Mouse (Mus musculus) lung, postnatal 25 days (tissue): ENCODE results near the gene Map2k1.
"Not testable (repeated sequence)": the region's sequence is repeated elsewhere in the genome, so short reads cannot be mapped to it uniquely, and the experiment has no call there.

Experiments
- DNase-seq: peaks from one replicate; pipeline ENCODE4 v3.0.0; 2022; ENCODE audit warnings: low spot score

The Map2k1 gene

DNA sequence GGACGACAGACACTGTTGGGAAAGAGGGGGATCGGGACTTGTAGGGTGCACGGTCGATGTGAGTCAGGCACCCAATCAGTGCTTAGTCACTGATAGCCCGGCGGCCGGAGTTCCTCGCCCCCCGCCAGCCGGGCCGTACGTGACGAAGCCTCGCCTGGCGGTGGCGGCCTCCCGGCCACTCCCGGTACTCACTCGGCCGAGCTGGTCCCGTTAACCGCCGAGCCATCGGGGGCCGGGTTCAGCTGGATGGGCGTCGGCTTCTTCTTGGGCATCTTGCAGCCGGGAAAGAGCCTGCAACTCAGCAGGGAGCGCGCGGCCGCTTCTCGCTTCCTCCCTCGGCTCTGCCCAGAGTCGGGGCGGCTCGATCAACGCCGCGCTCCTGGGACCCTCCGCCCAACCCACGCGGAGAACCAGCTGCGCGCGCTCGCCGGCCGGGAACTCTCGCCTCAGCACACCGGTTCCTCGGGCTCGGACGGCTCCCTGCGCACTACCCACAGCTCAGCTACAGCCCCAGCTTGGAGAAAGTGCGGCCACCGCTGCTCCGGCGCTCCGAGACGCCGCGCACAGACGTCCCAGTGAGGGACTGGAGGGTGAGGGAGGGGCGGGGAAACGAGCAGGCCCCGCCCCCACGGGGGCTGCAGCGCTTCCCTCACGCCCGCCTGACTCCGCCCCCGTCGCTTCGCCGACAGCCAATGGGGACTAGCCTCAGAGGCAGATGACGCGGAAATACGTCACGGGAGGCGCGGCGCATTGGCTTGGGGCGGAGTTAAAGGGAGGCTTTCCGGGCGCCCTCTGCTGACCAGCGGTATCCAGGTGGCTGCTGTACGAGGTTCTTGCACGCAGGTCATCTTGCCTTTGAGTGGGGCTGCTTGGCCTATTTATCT lies at the start of gene Map2k1:
TSS of gene Map2k1 (minus strand) at position 611 of the 884 bp plus-strand sequence.
- peak; percentile 100 for DNase-seq

- DNase-seq: not testable (repeated sequence)
Measured at GRCm38 (mm10) chr9:64303086-64303485, 49.7 kb upstream of the Map2k1 start.

DNA sequence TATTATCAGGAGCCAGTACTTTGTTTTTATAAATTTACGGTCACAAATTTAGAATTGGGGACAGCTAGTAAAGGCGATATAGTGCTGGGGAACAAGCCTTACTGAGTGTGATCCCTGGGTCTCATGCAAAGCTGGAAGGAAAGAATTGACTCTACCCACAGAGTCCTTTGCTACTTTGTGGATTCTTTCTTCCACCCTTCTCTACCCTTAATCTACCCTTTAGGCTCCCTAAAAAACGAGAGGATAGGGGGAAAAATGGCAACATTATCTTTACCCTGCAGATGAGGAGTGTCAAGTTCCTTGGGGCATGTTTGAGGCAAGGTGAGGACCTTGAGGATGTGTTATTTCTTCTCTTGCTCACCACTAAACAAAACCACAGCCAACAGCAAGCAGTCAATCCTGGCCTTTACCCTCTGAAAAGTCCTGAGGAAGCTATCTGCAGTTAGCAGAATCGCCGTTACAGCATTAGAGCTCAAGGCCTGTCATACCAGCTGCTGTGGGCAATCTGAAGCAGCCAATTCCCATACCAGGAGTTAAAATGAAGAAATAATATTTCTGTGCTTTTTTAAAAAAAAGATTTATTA lies 29.1 kb upstream of the Map2k1 start:
- DNase-seq: no peak

- no peak for DNase-seq
Measured at GRCm38 (mm10) chr9:64281781-64282178, 28.3 kb upstream of the Map2k1 start.

GRCm38 (mm10) chr9:64281105-64281780 lies 27.8 kb upstream of the Map2k1 start, which contains the start of gene Tipin:
Tipin (plus strand) TSS chr9:64281581.
- peak; percentile 94 for DNase-seq

GRCm38 (mm10) chr9:64278665-64279310 lies 25.4 kb upstream of the Map2k1 start:
- DNase-seq: no peak

GRCm38 (mm10) chr9:64277706-64278105 lies 24.3 kb upstream of the Map2k1 start:
- DNase-seq: peak; percentile 70

- no peak for DNase-seq
Measured at GRCm38 (mm10) chr9:64274919-64275318, 21.5 kb upstream of the Map2k1 start.

DNA sequence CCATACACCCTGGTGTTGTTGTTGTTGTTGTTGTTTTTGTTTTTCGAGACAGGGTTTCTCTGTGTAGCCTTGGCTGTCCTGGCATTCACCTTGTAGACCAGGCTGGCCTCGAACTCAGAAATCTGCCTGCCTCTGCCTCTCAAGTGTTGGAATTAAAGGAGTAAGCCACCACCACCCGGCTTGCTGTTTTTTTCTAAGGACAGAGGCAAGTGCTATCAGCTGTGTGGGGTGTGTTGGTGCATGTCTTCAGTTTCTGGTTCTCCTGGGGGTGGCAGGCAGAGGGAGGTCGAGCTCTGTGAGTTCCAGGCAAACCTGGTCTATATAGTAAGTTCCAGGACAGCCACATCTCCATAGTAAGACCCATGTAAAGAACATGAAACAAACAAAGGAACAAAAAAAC lies 20.9 kb upstream of the Map2k1 start:
- no peak for DNase-seq

DNA sequence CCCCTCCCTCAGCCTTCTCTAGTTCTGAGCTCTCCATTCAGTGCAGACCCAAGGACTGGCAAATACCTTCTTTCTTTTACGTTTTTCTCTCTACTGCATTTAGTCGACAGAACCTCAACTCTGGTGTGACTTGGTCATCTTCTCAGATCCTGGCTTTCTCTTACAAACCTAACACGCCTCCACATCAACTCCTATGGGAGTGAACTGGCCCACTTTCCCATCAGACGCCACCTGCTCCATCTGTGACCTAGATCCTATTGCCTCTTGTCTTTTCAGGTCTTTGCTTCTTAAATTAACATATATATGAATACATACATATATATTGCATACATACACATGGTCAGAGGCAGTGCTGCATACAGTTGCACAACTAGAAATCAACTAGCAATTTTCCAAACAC lies 20.3 kb upstream of the Map2k1 start:
- DNase-seq: no peak

DNA sequence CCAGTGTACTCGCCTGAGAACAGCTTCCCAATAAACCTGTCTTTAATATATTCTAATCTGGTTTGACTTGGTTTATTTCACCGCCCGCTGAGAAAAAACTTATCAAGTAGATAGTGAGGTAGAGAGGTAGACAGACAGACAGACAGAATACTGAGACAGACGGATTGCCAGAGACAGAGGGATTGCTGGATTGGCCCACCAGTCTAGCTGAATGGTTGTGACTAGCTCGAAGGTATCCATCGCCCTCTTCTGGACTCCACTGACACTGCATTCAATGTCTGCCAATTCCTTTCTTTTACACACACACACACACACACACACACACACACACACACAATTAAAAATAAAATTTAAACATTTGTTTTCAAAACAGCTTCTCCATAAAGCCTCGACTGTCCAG lies 19.2 kb upstream of the Map2k1 start:
- peak; percentile 37 for DNase-seq

DNA sequence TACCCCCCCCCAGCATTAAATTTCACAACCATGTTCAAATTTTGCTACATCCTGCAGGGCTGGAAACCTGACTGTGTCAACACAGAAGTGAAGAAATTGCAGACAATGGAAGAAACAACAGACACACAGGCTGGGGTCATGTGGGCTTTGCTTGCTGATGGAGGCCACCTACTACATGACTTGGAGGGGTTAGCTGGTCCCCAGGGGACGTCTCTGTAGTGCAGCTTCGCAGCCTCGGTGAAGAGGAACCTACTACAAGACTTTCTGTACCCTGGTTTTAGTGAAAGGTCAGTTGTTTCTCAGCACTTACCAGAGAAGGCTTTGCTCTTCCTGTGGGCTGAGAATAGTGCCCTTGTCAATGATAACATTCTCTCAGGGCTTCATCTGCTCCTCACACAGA lies 17.8 kb upstream of the Map2k1 start:
- no peak for DNase-seq

- not testable (repeated sequence) for DNase-seq
Measured at GRCm38 (mm10) chr9:64268836-64269235, 15.4 kb upstream of the Map2k1 start.

- no peak for DNase-seq
Measured at GRCm38 (mm10) chr9:64268196-64268595, 14.8 kb upstream of the Map2k1 start.

- DNase-seq: no peak
Measured at GRCm38 (mm10) chr9:64267231-64267630, 13.8 kb upstream of the Map2k1 start.

- DNase-seq: no peak
Measured at GRCm38 (mm10) chr9:64264813-64265212, 11.4 kb upstream of the Map2k1 start.

- DNase-seq: no peak
Measured at GRCm38 (mm10) chr9:64261023-64261422, 7.6 kb upstream of the Map2k1 start.

GRCm38 (mm10) chr9:64259906-64260305 lies 6.5 kb upstream of the Map2k1 start:
- peak; percentile 83 for DNase-seq

GRCm38 (mm10) chr9:64256204-64256603 lies 2.8 kb upstream of the Map2k1 start:
- no peak for DNase-seq

DNA sequence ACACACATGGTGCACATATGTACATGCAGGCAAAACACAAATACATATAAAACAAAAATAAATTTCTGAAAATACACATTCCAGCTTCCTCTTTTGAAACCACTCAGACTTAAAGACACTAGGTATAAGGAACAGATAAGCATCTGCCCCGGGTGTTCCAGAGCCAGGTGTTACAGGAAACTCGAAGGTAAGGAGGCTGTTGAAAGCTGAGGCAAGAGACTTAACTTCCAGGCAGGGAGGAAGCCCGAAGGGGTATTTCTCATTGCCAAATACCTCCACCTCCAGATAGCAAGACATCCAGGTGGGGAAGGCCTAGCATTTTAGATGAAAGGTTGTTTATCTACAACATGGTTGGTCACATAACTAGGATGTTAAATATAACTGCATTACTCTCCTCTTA lies 2.0 kb upstream of the Map2k1 start:
- DNase-seq: no peak

DNA sequence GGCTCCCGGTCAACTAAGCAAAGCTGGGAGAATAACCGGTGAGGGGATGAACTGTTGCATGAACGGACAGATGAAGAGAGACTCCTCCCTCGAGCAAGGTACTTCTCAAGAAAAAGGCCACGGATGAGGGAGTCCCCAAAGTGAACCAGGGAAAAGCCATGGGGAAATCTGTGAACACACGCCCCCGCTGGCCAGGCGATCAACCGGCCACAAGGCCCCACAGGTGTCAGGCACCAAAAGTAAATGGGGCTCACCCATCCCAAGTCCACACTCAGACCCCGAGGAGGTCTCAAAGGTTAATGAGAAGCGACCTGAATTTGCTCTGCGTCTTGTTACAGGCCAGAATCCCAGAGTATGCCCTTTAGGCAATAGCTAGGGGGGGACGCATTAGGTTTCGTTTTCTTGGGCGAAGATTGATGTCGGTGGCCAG lies 825 bp downstream of the Map2k1 start:
- DNase-seq: peak; percentile 35

DNA sequence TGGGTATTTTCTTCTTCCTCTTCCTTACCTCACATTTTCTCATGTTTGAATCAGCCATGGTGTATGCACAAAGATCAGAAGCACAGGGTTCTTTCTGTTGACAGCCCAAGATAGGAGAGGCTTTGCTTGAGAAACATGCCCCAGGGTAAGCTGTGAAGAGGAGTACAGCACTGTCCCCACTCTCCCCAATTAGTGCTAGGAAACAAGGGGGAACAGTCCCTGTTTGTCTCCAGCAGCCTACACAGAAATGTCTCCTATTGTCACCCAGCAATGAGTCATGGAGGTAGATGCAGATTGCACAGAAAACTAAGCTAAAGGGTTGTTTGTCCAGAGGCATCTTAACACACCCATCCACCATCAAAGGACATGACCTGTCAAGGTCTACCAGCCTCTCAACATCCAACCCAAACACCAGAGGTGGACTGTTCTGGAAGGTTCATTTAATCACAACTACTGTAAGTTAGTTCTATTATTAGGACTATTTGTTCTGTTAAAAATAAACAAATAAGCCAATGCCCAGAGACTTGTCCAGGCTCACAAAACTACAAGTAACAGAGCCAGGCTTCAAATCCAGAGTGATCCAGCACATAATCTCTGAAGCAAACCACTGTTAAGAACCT lies 3.2 kb downstream of the Map2k1 start:
- no peak for DNase-seq
